Mouse (Mus musculus) embryonic facial prominence, embryonic 10.5 days (tissue): ENCODE data around the gene Tbkbp1. TPM values are rescaled to one million over a fixed set of nuclear protein-coding genes. Genes with fewer than 3 reads are reported as not detected.
A peak's percentile ranks its signal among the peaks of the same experiment; 100 is the strongest.

ENCODE experiments used
- DNase-seq: peaks from one replicate; pipeline ENCODE4 v3.0.0-alpha.2; 2017; ENCODE audit warnings: low spot score
- H3K27ac ChIP-seq: fragments of 300-500 bp; sonication (generic); replicated peaks from 2 replicates; pipeline ENCODE4 v1.5.1; 2016; ENCODE audit warnings: mild to moderate bottlenecking
- H3K27me3 ChIP-seq: fragments of 300-500 bp; sonication (generic); replicated peaks from 2 replicates; pipeline ENCODE4 v1.6.1; 2016; ENCODE audit warnings: low read depth, mild to moderate bottlenecking; ENCODE audit not compliant: poor library complexity, severe bottlenecking
- H3K36me3 ChIP-seq: fragments of 300-500 bp; sonication (generic); replicated peaks from 2 replicates; pipeline ENCODE4 v1.6.1; 2016; ENCODE audit warnings: mild to moderate bottlenecking, moderate library complexity
- H3K4me1 ChIP-seq: fragments of 300-500 bp; sonication (generic); 2 replicates; pipeline ENCODE4 v1.6.1; 2016
- H3K4me3 ChIP-seq: fragments of 300-500 bp; sonication (generic); 2 replicates; pipeline ENCODE4 v1.5.1; 2016; ENCODE audit warnings: mild to moderate bottlenecking, moderate library complexity
- H3K9me3 ChIP-seq: fragments of 300-500 bp; sonication (generic); 2 replicates; pipeline ENCODE4 v1.6.1; 2016; ENCODE audit warnings: mild to moderate bottlenecking
- WGBS: fragments of 180-500 bp; shearing (Covaris S2); methylation state at CpG from one replicate; pipeline ENCODE4 v1.1.7; 2016; 5-methylcytosine and 5-hydroxymethylcytosine counted together
- polyA plus RNA-seq: library from polyadenylated mRNA; unstranded; fragments of >200 nt; fragmentation: Nextera tagmentation; extraction: Ambion mirVana; gene quantifications from 2 replicates; pipeline ENCODE4 v1.2.1, GENCODE M21; 2016

Gene Tbkbp1
- polyA plus RNA-seq, 1 experiment from 2014 or later, result 5.1 TPM

DNA sequence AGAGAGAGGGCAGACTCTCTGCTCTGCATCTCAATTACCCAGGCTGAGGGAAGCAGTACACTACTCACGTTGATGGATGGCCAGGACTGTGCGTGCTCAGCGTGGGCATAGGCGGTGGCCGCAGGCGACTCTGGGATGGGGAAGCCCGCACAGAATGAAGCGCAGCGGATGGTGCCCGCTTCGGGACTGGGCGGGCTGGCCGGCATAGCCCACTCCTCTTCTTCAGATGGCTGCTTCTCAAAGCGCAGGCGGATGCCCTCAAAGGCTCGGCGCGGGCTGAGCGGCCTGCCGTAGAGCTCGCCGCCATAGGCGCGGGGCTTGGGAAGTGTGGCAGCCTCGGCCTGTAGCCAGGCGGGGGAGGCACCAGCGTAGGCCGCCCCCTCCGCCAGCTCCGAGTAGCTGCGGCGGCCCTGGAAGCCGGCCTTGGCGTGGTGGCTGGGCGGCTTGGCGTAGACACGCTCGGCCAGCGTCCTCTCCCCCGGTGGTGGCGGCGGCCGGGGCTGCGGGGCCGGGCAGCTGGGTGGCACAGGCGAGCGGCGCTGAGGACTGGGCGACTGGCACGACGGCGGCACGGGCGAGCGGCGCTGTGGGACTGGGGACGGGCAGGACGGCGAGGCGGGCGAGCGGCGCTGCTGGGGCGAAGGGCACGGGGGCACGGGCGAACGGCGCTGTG lies 12.6 kb downstream of the Tbkbp1 start:
- H3K36me3 ChIP-seq, result peaks cover 37% of the 10 kb centered on the region
- H3K27me3 ChIP-seq, result peaks cover 83% of the 10 kb centered on the region
- WGBS, result 6% methylated on average over 69 of the region's 69 CpGs
- peak overlapping the region; percentile 49 for H3K27ac ChIP-seq
- H3K9me3 ChIP-seq, result no peaks in the 10 kb centered on the region
- H3K4me3 ChIP-seq, result peak overlapping the region; percentile 64
- peaks cover 44% of the 10 kb centered on the region for H3K4me1 ChIP-seq
- DNase-seq, result peak; percentile 58

DNA sequence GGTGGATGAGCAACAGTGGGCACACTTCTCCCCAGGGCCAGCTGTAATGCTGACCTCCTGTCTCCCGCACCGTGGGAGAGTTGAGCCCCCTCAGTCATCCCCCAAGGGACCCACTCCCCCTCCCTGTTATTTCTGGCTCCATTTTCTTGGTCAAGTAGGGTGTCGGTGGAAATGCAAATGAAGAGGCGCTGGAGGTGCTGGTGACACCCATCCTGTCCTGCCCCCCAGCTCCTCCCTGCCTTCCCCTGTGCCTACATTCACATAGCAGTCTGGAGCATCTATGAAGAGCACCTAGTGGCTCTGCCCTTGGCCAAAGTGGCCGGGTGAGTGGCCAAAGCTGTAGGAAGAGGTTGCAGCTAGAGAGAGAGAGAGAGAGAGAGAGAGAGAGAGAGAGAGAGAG lies 18.0 kb downstream of the Tbkbp1 start:
- no peak overlapping the region for H3K4me3 ChIP-seq
- H3K36me3 ChIP-seq, result peaks cover 17% of the 10 kb centered on the region; the same call in 1 of the 2 replicates
- peaks cover 94% of the 10 kb centered on the region for H3K27me3 ChIP-seq
- H3K9me3 ChIP-seq, result no peaks in the 10 kb centered on the region
- 70% methylated on average over 5 of the region's 5 CpGs for WGBS
- peaks cover 42% of the 10 kb centered on the region for H3K4me1 ChIP-seq
- DNase-seq, result no peak
- H3K27ac ChIP-seq, result no peak overlapping the region

DNA sequence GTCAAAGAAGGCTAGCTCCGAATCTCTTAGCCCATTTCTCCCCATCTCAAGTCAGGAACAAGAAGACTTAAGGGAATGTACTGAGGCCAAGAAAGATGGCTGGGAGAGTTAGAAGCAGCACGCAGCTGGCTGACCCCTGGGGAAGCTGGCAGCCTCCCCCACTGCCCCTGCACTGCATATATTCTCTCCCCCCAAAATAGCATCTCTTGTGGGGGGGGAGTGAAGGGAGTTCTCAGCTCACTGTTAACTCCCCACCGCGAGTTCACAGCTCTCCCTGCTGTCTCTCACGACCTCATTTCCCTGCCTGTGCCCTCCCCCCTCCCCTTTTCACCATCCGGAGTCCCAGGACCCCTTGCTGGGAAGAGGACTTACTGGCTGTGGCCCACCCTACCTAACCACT lies 19.1 kb downstream of the Tbkbp1 start:
- WGBS, result 25% methylated on average over 6 of the region's 6 CpGs
- Histone ChIP-seq H3K36me3 (peaks cover 11% of the 10 kb centered on the region; the same call in 1 of the 2 replicates), H3K4me1 (peaks cover 44% of the 10 kb centered on the region), H3K27me3 (peaks cover 91% of the 10 kb centered on the region), H3K9me3 (no peaks in the 10 kb centered on the region), H3K27ac (no peak overlapping the region), H3K4me3 (no peak overlapping the region)
- no peak for DNase-seq

DNA sequence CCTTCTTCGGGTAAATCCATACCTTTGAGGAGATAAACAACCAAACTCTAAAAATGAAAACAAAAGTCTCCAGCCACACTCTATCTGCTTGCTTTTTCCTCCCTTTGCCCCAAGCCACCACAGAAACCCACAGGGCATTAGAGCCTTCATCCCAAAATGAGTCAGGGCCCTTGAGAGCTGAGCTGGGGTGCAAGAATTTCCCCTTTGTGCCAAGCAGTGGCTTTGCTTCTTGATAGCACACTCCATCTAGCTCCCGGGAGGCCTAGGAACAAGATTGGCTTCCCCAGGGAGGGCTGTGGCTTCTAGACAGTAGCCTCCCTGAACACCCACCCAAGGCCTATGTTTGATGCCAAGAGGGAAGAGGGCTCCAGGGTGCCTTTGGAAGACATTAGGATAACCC lies 19.6 kb downstream of the Tbkbp1 start:
- Histone ChIP-seq H3K4me3 (no peak overlapping the region), H3K4me1 (peaks cover 49% of the 10 kb centered on the region), H3K27me3 (peaks cover 89% of the 10 kb centered on the region), H3K36me3 (0 out of 2 replicates have a peak, but pooled peaks cover 6% of the 10 kb centered on the region), H3K27ac (no peak overlapping the region), H3K9me3 (no peaks in the 10 kb centered on the region)
- 77% methylated on average over 2 of the region's 2 CpGs for WGBS
- DNase-seq, result no peak

DNA sequence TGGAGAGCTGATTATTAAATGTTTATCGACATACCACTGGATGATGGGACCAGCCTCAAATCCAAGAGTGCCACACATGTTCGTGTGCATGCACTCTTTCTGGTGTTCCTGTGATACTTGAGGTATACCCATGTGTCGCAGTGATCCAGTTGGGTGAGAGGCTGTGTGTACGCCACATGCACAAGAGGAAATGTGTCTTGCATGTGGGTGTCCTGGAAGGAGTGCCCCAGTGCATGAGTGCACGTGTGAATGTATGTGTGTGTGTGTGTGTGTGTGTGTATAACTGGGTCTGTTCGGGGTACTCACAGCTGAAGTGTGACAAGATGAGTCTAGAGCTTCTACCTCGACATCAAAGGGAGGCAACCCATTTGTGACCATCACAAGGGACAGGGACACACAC lies 21.0 kb downstream of the Tbkbp1 start:
- Histone ChIP-seq H3K4me3 (no peak overlapping the region), H3K27me3 (peaks cover 92% of the 10 kb centered on the region), H3K27ac (no peak overlapping the region), H3K36me3 (no peaks in the 10 kb centered on the region), H3K4me1 (peaks cover 59% of the 10 kb centered on the region), H3K9me3 (no peaks in the 10 kb centered on the region)
- WGBS, result 84% methylated on average over 7 of the region's 7 CpGs
- DNase-seq, result no peak

DNA sequence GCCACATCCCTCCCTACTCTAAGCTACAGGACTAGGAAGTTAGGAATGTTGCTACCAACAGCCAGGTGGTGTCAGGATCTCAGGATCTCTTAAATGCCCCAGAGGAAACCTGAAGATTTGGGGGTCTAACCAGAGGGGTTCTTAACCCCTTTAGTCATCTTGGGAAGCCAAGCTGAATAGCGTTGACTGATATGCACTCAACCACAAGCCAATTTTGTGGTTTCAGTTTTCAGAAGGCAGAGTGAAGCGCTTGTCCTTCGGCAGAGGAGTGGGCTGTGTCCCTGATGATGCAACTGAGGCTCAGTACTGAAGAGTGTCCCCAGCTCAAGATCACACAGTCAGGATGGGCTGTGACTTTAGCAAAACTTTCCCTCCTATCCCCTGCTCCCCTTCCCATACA lies 22.3 kb downstream of the Tbkbp1 start:
- Histone ChIP-seq H3K9me3 (no peaks in the 10 kb centered on the region), H3K36me3 (no peaks in the 10 kb centered on the region), H3K4me3 (no peak overlapping the region), H3K27ac (no peak overlapping the region), H3K4me1 (peaks cover 62% of the 10 kb centered on the region), H3K27me3 (peaks cover 86% of the 10 kb centered on the region)
- no peak for DNase-seq
- WGBS, result 61% methylated on average over 3 of the region's 3 CpGs

DNA sequence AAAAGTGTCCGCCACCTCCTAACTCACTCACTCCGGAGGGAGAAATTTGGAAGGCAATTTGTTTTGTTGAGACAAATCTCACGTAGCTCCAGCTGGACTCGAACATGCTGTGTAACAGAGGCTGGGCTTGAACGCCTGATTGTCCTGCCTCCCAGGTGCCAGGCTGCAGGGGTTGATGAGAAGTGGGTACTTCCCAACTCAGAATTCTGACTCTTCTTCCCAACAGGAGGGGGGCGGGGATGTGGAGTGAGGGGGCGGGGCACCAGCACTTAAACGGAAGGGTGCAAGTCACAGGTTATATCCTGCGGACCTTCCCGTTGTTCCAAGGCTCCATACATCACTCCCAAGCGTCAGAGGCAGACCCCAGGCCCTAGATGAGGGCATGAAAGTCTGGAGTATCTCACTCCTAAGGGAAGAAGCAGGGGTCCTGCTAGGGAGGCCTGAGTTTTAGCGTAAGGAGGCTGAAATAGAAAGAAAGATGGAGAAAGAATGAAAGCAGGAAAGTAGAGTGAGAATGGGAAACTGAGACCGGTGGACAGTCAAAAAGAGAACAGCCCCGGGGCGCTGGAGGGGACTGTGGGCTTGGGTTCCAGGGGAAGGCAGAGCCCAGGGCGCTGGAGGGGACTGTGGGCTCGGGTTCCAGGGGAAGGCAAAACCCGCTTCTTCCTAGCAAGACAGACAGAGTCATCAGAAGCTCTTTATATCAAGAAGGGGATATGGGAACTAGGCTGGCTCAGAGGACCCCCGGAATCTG lies 23.6 kb downstream of the Tbkbp1 start:
- peaks cover 74% of the 10 kb centered on the region for H3K27me3 ChIP-seq
- 14% methylated on average over 19 of the region's 19 CpGs for WGBS

DNA sequence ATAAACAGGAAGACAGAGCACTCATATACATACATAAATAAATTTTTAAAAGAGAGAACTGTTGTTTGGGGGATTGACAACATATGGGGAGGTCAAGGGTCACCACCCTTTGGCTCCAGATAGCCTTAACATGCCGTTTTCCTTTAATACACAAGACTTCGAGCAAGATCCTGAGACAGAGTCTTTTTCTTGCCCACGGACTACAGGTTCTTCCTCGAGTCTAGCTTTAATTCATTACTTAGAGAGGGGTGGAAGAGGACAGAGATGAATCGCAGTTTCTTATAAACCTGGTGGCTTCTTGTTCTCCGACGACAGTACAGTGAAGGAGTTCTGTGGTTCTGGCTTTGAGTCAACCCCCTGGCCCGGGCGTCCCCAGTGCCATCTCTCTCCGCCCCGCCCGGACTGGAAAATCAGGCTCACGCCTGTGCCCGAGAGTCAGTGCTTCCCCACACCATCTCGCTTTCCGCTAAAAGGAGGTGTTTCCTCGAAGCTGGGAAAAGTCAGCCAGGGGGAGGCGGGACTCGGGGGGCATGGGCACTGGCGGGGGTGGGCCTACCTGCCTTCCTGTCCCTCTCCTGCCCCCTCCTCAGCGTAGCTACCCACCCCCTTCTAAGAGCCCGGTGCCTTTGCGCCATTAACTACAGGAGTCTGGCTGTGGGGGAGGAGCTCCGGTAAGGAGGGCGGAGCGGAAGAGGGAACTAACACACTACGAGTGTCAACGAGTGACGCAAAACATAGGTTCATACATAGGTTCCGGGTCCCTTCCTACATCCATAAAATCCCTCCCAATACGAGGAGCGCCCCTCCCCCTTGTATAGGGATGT lies 24.4 kb downstream of the Tbkbp1 start:
- H3K27ac ChIP-seq, result peak overlapping the region; percentile 75
- H3K36me3 ChIP-seq, result no peaks in the 10 kb centered on the region
- DNase-seq, result peak; percentile 61
- H3K9me3 ChIP-seq, result no peaks in the 10 kb centered on the region
- peak overlapping the region; percentile 61 for H3K4me3 ChIP-seq
- H3K27me3 ChIP-seq, result peaks cover 68% of the 10 kb centered on the region
- WGBS, result 3% methylated on average over 32 of the region's 32 CpGs
- peaks cover 60% of the 10 kb centered on the region for H3K4me1 ChIP-seq

More for the DNA sequence above, 23.6 kb downstream of the Tbkbp1 start:
- Histone ChIP-seq H3K9me3 (no peaks in the 10 kb centered on the region), H3K27ac (peak overlapping the region; percentile 75; the same call in 1 of the 2 replicates), H3K4me3 (peak overlapping the region; percentile 61), H3K4me1 (peaks cover 65% of the 10 kb centered on the region), H3K36me3 (no peaks in the 10 kb centered on the region)
- no peak for DNase-seq

DNA sequence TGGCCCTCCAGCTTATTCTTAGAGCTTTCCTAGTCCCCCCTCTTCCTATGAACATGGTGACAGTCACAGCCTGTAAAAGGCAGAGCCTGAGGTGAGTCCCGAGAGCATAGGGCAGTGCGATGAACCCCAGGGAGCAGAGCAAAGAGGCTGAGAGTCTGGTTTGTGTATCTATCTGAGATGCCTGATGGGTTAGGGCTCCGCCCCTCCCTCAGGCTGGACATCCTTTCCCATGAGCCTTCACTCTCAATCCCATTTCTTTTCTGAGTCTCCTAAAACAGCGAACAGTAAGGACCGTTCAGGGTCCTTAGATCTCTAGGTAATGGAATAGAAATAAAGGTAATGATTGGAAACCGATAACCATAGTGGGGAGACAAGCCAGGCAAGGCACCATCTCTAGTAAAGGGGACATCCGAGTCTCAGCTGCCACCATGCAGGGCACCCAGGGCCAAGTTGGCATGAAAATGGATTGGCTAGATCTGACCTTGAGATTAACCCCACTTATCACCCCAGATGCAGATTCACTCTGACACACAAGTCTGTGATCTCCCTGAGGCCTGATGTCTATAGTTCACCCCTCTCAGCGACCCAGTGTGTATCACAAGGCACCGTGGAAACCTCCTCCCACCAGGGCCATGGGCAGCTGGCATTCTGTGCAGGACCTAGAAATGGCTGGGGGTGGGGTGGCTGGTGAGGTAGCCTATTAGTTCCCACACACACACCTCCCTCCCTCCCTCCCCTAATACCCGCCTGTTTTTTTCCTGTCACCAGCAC lies 26.8 kb downstream of the Tbkbp1 start:
- H3K27me3 ChIP-seq, result peaks cover 55% of the 10 kb centered on the region
- WGBS, result 55% methylated on average over 10 of the region's 10 CpGs

DNA sequence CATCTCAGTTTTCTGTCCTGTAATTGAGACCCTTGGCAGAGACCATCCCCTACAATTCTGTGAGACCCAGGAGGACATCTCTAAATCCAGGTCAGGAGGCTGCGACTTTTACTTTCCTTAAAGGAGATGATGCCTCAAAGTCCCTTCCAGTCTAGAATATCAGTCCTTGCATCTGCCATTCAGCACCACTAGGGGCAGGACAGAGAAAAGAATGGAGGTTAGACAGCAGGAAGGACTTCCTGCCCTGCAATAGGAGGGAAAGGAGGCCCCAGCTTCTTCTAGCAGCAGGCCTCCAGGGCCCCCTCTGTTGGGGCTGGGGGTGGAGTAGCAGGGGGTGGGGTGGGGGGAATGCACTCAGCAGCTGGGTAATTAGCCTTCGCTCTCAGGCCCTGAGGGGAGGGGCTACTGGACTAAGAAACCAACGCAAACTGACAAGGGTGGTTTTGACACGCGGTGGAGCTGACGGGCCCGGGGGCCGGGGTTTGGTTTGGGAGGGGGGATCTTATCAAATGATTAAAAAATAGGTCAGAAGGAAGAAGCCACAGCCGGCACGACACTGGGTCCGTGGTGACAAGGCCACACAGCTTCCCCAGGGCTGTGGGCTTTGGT lies 27.9 kb downstream of the Tbkbp1 start:
- Histone ChIP-seq H3K27me3 (peaks cover 55% of the 10 kb centered on the region), H3K9me3 (no peaks in the 10 kb centered on the region), H3K27ac (0 out of 2 replicates have a peak overlapping the region, but pooled peaks have one; percentile 10), H3K4me3 (peak overlapping the region; percentile 31; the same call in 1 of the 2 replicates), H3K4me1 (peaks cover 82% of the 10 kb centered on the region), H3K36me3 (no peaks in the 10 kb centered on the region)
- 16% methylated on average over 11 of the region's 11 CpGs for WGBS
- DNase-seq, result peak; percentile 39

More for the DNA sequence above, 26.8 kb downstream of the Tbkbp1 start:
- no peak overlapping the region for H3K4me3 ChIP-seq
- H3K9me3 ChIP-seq, result no peaks in the 10 kb centered on the region
- no peak for DNase-seq
- H3K27ac ChIP-seq, result no peak overlapping the region
- no peaks in the 10 kb centered on the region for H3K36me3 ChIP-seq
- H3K4me1 ChIP-seq, result peaks cover 83% of the 10 kb centered on the region

DNA sequence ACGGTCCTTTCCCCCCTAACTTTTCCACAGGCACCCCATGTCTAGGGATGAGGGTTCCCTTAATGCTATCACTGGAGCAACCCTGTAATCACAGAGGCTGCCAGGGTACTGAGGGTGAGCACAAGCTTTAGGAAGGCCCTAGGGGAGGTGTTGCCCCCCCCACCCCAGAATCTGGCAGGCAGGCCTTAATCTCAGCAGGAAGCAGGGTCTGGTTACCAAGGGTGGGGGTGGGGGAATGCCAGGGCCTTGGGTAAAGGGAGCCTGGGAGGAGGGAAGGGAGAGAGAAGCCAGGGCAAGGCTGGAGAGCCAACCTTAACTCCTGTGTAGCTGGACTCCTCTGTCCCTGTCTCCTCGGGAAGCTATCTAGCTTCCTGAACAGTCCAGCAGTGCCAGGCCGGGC lies 30.7 kb downstream of the Tbkbp1 start:
- Histone ChIP-seq H3K9me3 (no peaks in the 10 kb centered on the region), H3K4me3 (0 out of 2 replicates have a peak overlapping the region, but pooled peaks have one; percentile 2), H3K27ac (peak overlapping the region; percentile 65), H3K27me3 (peaks cover 59% of the 10 kb centered on the region), H3K4me1 (peaks cover 60% of the 10 kb centered on the region), H3K36me3 (no peaks in the 10 kb centered on the region)
- 67% methylated on average over 3 of the region's 3 CpGs for WGBS
- DNase-seq, result no peak
